Mouse (Mus musculus): ENCODE measurements around the gene Pitpnb.

- TF ChIP-seq CTCF (IDR thresholded peaks at IDR 0.05; ENCODE audit: low read depth, low read length): no peak
- no peak for TF ChIP-seq POLR2A (IDR thresholded peaks at IDR 0.05; ENCODE audit: borderline replicate concordance, low read depth, low read length)
These were observed 91.7 kb downstream of the Pitpnb start for GRCm38 (mm10) chr5:111422058-111422800.
